Mouse (Mus musculus) MEL (cell line): ENCODE data around the gene Igf2bp3.

ENCODE experiments used
- CTCF ChIP-seq, 3 experiments: IDR thresholded peaks in 2 of 3; conservative IDR thresholded peaks in 1 of 3; 2 replicates each; pipeline ENCODE4 v1.5.1; 2011 to 2012; ENCODE audit warnings: low read length in 3 of 3, low read depth in 2 of 3, mild to moderate bottlenecking in 2 of 3, improper control_type of control experiment in 1 of 3, inconsistent platforms in 1 of 3, mixed read lengths in 1 of 3, moderate library complexity in 1 of 3; ENCODE audit not compliant: control insufficient read depth in 1 of 3, insufficient read depth in 1 of 3, poor library complexity in 1 of 3, severe bottlenecking in 1 of 3
- HCFC1 ChIP-seq: IDR thresholded peaks from 2 replicates; pipeline ENCODE4 v1.6.1; 2012; ENCODE audit warnings: low read depth, mild to moderate bottlenecking, inconsistent platforms, low read length, improper control_type of control experiment, moderate library complexity

- no peak for TF ChIP-seq HCFC1
- TF ChIP-seq CTCF (IDR thresholded peaks at IDR 0.05 in 2 of 3, conservative IDR thresholded peaks at IDR 0.05 in 1 of 3; ENCODE audit: control insufficient read depth in 1 of 3, insufficient read depth in 1 of 3, low read depth in 2 of 3, low read length in 3 of 3, poor library complexity in 1 of 3, severe bottlenecking in 1 of 3), result no peak
These were observed 76.4 kb downstream of the Igf2bp3 start for GRCm38 (mm10) chr6:49138159-49139051.
